Mouse (Mus musculus) frontal cortex, postnatal 36 days (tissue): Measurements from ENCODE around the gene Nid1.

Experiments used
- DNase-seq, 2 experiments: peaks; one replicate each; pipeline ENCODE4 v3.0.0; 2022; ENCODE audit warnings: low spot score in 2 of 2

The Nid1 gene

DNA sequence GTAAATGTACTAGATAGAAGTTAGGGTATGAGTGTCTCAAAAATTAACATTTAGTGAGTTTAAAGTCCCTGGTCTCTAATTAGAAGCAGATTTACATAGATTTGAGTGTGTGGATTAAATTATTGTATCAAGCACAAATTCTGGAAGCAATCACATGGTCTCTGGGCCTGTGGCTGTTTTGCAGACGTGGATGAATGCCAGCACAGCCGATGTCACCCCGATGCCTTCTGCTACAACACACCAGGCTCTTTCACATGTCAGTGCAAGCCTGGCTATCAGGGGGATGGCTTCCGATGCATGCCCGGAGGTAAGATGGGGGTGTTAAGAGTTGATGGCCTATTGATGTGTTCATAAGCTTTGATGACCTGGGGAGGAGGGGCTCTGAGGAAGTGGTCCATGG is 52.5 kb downstream of the Nid1 start:
- no peak for DNase-seq

DNA sequence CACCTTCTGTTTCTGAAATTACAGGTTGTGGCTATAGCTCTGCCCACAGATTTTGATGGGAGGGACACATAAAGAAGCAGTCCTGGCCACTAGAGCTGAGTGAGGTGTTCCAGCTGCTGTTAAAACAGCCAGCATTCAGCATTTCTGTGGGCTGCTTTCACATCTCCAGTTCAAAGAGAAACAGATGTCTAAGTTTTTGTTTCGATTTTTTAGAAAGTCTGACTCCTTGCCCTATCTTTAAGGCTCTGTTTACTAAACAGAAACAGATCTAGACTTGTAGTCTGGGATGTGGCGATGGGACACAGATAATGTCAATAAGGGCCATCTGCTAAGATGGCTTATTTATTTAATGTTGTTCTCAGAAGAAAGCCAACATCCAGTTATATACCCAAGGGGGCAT is 54.8 kb downstream of the Nid1 start:
- no peak for DNase-seq

DNA sequence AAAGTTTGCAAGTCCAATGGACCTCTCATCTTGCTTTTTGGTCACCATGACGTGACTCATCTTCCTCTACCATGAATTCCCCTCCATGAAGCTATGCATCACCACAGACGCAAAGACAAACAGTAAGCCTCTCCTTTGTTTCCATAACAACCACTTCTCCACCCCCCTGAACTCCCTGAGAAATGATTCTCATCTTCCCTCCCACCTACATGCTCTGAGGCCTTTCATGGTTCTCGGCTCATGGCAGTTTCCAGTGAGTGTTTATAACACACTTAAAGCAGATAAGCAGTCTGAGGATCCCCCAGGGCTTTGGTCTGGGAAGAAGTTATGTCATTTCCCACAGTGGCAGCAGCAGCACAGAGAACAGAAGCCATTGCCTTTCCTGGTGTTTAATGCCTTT is 56.2 kb downstream of the Nid1 start:
- DNase-seq, result peak in 1 of 2 experiments; percentile 22

DNA sequence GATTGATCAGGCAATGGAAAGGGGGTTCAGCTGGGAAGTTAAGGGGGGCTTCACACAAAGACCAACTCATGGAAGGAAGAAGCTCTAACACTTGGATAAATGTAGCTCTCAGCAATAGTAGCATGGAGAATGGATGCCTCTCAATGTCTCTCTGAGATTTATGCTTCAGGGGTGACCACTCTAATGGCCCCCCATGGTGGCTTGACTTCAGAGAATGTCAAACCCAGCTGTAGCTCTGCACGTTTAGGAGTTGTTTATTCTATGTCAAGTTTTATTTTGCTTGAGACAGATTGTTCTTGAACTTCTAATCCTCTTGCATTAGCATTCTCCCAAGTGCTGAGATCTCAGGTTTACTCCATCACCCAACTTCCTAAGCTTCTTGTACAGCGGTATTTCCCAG is 60.7 kb downstream of the Nid1 start:
- no peak for DNase-seq

DNA sequence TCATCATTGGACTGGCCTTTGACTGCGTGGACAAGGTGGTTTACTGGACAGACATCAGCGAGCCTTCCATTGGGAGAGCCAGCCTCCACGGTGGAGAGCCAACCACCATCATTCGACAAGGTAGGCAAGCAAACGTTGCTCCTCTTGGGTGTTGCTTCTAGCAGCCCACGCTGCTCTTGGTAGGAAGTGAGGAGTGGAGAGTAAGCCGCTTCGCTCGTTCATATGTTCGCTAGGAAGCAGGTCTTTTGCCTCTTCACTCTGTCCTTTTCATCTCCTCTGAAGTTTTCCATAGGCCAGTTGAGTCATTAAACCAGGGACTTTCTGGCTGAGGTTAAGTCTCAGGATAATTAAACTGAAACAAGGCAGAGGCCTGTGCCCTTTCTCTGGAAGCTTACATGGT is 65.1 kb downstream of the Nid1 start:
- no peak for DNase-seq

DNA sequence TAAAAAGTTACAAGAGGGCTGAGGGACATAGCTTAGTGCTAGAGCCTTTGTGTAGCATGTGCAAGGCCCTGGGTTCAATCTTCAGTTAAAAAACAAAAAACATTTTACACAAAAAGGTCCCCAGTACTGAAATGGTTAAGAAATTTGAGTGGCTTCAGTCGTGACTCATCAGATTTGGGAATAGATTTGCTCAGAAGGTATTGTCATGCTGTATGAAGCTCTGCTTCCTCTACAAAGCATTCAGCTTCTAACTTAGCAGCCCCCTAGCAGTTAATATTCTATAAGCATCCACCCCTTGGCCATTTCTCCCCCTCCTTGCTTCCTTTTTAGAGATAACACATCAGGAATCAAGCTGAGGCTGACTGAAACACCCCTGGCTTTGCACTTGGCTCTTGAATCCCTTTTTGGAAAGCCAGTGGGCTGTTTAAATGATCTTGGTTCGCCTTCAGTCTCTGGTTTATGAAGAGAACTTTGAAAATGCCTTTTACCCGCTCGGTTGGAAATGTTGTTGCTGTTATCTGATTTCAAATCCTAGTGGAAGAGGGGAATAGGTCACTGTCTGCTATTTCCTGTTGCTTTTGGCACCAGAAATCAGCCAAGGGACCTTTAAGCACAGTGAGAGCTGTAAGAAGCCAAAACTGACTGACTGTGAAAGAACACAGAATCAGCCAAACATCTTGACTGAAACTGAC is 66.5 kb downstream of the Nid1 start:
- no peak for DNase-seq

DNA sequence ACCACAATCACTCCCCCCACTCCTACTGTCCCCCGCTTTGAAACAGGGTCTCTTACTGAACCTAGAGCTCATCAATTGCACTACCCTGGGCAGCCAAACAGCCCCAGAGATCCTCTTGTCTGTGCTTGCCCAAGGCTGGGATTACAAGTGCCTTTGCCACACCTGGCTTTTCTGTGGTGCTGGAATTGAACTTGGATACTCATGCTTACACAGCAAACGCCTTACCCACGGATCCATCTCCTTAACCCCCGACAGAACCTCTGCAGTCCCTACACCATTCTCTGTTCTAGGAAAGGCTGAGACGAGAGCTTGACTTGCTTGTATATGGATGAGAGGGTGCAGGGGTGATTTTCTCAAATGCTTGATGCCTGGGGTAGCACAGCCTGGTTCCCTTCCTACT is 67.7 kb downstream of the Nid1 start:
- DNase-seq, result no peak

DNA sequence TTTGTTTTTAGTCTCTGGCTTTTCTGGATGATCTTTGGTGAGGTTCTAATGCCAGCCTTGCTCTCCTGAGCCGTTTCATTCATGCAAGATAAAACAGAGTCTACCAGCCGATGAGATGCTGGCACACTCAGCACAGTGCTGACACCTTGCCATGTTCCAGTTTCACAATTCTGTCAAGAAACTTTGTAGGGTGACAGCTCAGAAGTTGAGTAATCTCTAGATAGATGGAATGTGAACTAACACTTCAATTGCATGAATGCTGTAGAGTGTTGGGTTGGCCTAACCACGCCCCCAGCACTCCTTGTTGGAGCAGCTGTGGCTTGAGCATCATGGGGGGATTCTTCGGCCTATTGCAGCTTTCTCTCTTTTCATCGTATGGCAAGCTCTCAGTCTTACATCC is 69.2 kb downstream of the Nid1 start:
- peak; percentile 19 to 56 for DNase-seq

DNA sequence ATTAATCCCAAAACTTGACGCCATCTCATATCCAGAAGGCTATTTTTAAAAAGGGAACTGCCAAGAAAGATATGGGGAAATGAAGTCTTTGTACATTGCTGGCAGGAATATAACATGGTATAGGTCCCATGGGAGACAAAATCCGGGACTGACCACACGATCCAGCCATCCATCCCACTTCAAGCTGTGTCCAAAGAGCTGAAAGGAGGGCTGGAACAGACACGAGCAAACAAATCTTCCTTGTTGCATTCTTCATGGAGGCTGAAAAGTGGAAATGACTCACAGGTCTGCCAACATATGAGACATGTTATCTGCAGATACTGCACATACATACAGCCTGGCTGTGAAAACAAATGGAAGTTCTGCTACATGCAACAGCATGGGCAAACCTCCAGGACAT is 77.5 kb downstream of the Nid1 start:
- DNase-seq, result no peak

DNA sequence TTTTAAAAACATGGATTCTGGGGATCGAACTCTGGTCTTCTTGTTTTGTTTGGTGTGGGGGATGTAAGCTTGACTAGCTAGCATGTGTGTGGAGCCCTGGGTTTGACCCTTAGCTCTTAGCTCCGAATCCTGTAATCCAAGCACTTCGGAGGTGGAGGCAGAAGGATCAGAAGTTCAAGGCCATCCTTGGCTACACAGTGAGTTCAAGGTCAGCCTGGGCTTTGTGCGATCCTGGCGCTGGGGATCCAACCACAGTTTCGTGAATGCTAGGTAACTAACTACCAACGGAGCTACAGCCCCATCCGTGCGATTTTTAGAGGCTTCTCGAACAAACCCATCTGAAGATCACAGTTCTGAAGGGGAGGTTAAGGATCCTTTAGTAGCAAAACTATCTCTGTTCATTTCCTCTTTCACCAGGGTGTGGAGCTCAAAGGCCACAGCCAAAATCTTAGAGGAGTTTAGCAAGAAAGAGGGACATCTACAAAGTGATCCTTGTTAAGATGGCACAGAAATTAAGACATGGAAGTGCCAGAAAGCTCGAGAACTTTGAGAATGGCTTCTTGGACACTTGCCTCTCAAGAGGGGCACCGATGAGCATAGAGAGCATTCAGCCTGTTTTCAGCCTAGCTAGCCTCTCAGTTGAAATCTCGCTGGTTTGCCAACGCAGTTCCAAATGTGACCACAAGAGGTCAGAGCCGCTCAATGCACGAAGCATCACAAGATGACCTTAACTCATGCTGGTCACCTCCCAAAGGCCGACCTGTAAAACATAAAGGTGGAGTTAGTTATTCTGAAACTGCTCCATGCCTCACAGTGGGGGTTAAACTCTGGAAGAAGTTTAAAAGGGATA is 79.2 kb downstream of the Nid1 start:
- peak; percentile 86 to 90 for DNase-seq

DNA sequence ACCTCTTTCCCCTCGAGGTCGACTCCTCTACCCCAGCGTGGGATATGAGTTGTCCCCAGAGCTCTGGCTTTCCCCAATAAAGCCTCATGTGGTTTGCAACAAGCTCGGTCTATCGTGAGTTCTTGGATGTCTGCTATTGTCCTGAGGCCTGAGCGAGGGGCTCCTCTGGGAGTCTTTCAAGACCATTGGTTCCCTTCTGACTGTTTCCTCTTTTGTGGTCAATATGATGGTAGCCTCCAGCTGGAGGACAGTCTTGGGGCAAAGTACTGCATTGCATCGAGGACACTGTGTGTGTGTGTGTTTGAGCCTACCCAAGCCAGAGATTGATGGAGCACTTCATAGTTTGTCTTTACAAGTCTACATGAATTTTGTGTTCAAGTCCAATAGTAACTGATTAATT is 80.8 kb downstream of the Nid1 start:
- no peak for DNase-seq

DNA sequence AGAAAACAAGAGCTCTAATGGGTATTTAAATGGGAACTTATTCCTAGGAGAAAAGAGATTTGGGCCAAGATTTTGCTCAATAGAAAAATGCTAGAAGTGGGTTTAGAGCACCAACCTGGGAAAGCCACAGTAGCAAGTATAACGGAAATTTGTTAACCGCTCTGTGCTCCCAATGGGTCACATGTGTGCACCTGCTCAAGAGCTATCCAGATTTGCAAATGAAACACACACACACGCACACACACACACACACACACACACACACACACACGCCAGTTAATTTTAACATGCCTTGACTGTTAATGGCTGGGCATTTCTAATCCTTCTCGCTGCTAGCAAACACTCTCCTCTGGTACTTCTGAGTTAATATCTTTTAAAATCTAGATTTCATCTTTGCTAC is 83.1 kb downstream of the Nid1 start:
- DNase-seq, result no peak

DNA sequence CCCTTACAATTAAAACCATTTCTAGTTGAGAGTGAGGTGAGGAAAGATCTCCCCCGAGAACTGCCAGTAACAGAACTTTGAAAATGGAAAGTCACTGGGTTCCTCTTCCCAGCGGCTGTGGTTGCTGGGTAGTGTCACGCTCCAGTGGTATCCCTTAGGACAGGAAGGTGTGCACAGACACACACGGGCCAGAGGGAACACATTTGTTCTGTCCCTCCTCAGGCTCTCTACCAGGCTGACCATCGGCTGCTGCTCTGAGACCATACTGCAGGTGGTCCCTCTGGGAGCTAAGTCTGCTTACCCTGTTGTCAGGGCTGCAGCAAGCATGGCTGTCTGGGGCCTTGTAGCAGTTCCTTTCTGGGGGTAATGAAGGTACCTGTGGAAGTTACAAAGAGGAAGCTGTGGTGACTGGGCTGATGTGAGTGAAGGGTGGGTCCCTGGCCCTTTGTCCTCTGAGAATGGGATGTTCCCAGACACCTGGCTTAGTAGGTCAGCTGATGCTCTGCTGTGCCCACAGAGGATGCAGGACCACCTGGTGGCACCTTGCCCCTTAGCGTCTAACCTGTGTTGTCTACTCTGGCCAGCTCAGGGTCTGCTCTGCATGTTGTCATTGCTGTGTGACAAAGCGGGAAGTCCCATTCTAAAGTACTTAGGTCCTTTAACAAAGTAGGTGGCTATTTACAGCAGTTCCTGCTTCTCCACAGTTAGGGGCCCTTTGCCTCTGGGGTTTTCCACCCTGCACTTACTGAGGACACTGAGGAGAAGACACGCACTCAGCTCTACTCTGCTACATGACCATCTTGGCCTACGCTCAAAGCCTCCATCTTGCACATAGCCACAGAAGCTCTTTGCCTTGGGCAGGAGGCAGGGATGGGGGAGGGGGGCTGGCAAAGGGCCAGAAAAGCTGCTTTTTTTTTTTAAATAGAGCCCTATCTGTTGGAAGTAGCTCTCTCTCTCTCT is 86.6 kb downstream of the Nid1 start:
- no peak for DNase-seq

DNA sequence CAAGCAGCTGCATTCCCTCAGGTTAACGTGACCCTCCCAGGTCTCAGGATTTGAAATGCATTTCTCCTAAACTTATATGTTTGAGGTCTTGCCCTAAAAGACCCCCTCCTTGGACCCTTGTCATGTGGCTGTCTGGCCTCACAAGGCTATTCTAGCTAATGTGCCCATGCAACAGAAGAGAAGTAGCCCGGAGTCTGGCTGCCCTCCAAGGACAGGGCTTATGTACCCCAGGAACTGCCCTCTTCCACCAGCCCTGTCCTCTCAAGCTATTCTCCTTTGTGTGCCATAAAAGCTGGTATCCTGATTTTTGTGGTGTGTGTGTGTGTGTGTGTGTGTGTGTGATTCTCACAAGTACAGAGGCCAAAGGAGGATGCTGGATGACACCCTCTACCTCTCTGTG is 87.9 kb downstream of the Nid1 start:
- no peak for DNase-seq

DNA sequence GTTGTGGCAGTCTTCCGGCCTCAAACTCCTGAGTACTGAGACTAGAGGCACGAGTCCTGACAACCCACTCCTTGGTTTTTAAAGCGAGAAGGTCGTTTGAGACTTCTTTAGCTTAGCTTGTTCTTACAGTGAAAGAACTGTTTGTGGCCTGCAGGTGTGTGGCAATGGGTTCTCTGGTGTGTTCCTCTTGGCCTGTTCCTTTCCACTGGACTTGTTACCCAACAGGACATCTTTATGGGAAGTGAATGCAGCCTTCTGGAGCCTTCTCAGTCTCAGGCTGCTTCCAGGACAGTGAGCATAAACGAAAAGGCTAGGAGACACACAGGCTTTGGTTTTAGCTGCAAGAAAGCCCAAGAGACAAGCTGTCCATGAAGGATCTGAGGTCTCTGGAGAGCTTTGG is 88.5 kb downstream of the Nid1 start:
- DNase-seq, result no peak

DNA sequence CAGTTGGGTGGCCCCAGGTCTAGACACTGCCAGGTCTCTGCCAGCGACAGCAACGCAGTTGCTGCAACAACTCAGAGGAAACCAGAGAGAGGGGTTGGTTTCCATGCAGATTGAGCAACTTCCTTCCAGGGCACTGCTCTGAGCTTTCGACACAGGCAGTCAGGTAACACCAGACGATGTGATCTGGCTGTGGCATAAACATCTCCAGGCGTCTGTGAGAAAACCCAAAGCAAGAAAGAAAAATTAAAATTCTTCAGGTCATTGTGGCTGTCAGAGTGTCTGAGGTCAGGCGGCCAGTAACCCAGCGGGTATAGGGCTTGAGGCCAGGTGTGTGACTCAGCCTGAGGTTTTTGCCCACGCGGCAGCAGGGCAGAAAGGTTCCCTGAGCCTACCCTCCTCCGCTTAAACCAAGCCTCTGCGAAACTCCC is 91.8 kb downstream of the Nid1 start:
- no peak for DNase-seq

DNA sequence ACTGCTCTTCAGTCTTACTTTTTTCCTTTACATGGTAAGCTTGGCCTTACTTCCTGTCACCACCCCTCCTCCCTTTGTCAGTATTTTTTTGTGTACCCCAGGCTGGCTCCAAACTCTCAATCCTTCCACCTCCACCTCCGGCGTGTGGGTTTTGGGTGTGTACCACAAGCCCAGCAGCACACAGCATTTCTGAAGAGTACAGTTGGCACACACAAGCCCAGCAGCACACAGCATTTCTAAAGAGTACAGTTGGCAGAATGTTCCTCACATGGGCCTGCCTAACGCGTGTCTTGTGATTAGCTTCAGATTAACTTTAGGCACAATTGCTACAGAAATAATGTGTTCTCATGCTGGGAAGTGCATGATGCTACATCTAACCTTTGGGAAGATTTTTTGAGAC is 93.6 kb downstream of the Nid1 start:
- no peak for DNase-seq

DNA sequence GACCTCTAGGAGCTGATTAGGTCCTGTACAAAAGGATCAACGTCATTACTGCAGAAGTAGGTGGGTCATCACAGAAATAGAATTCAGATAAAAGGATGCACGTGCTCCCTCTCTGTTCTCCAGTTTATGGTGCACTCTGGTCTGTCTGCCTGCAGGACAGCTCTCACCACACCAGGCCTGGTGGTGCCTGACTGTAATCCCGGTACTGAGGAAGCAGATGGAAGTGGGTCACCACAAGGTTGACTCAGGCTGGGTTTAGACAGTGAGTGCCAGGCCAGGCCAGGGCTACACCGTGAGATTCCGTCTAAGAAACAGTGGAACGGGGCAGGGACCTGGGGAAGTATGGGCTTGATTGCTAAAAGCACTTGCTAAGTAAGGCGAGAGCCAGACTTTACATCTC is 94.6 kb downstream of the Nid1 start:
- no peak for DNase-seq

DNA sequence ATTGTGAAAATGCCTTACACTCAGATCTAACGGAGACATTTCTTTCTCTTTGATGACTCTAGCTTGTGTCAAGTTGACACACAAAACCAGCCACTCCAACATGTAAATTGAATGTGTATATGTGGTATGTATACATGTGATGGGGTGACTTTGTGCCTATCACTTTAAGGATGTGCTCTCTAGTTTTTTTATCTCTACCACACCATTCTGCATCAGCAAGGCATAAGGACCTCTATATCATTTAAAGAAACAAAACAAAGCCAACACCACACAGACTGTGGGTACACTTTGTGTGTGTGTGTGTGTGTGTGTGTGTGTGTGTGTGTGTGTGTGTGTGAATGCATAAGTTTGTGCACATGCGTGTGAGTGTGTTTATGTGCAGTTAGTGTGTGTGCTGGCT is 99.2 kb downstream of the Nid1 start:
- no peak for DNase-seq

DNA sequence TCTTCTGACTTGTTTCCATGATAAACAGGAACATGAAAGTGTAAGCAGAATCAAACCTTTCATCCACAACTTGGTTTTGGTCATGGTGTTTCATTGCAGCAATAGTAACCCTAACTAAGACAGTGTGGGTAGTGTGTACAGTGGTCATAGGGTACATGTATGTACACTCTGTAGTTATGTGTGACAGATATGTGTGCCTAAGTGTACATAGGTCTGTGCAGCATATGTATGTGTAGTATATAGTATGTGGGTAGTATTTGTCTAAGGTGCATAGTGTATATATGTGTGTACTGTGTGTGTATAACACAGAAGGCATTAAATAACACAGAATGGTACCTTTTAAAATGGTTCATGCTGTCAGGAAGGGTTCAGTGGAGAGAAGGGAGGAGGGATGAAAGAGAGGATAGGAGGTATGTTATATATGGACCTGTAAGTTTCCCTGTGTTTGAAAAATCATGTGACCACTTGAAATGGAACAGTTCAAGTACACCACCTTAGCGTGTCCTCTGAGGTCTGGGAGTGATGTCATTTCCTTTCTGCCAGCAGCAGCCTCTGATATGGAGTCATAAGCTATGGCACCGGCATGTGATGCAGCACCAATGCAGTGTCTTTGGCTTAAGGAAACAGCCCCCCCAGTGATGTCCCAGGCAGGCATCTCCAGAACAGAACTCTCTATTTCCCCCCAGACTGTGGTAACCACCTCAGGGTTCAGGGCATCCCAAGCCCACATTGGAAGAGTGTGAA is 100.1 kb downstream of the Nid1 start:
- DNase-seq, result no peak

DNA sequence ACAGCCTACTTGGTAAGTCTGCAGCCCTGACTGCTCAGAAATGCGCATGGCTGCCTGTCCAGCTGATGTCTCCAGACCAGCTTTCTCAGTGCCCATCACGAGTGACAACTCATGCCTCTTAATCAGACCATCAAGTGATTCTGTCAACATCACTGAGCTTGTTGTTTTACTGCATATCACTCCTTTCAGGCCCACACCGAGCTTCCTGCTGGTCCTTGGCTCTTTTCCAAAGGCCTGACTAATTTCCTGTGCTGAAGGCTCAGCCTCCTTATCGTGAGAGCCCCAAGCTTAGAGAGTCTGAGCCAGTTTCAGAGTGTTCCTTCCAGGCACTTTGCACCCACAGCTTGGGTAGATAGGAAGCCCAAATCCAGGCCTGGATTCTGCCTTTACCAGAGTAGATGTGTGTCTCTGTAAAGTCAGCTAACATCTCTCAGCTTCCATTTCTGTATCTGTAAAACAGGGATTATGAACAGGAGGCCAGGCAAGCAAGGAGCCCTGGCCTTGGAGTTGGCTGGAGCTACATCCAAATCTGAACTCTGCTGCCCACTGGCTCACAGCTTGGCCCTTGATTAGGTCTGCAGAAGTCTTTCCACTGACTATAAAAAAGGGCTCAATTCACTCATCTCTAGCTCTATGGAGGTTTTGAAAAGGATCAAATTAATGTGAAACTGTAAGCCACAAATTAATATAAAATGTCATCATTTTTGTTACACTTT is 101.4 kb downstream of the Nid1 start:
- DNase-seq, result no peak
